Mouse (Mus musculus) embryonic fibroblast, embryonic 13.5 days (primary cell): ENCODE measurements around the gene Tmco4. TPM values are rescaled to one million over a fixed set of nuclear protein-coding genes. Genes with fewer than 3 reads are reported as not detected.
A peak's percentile ranks its signal among the peaks of the same experiment; 100 is the strongest.

ENCODE experiments used
- H3K27ac ChIP-seq: 2 replicates; pipeline ENCODE4 v1.5.1; 2012; ENCODE audit warnings: low read length, control low read depth, inconsistent platforms; ENCODE audit not compliant: insufficient read depth
- H3K4me1 ChIP-seq: 2 replicates; pipeline ENCODE4 v1.6.1; 2011; ENCODE audit warnings: low read length; ENCODE audit not compliant: control insufficient read depth, insufficient read depth
- H3K4me3 ChIP-seq: 2 replicates; pipeline ENCODE4 v1.5.1; 2011; ENCODE audit warnings: mild to moderate bottlenecking, control low read depth, low read length; ENCODE audit not compliant: insufficient read depth
- CTCF ChIP-seq: IDR thresholded peaks from 2 replicates; pipeline ENCODE4 v1.5.1; 2011; ENCODE audit warnings: mild to moderate bottlenecking, control low read depth, low read length, moderate library complexity, borderline replicate concordance; ENCODE audit not compliant: insufficient read depth
- POLR2A ChIP-seq: IDR thresholded peaks from 2 replicates; pipeline ENCODE4 v1.6.1; 2011; ENCODE audit warnings: low read depth, mild to moderate bottlenecking, control low read depth, low read length, moderate library complexity
- polyA plus RNA-seq: library from polyadenylated mRNA; stranded (reverse); fragments of >200 nt; gene quantifications from 2 replicates; pipeline ENCODE4 v1.2.4, GENCODE M21; 2011; ENCODE audit warnings: low read depth; ENCODE audit not compliant: missing spikeins, insufficient read length

Gene Tmco4
- polyA plus RNA-seq, 1 experiment: 14.3 TPM

- no peak within 1 kb of the TSS for H3K27ac ChIP-seq
- peak within 1 kb of the TSS; percentile 26 for H3K4me3 ChIP-seq
- 0 out of 2 replicates have a peak, but pooled peaks cover 2% of the 10 kb centered on the region for H3K4me1 ChIP-seq
- no peak for TF ChIP-seq POLR2A
- no peak for TF ChIP-seq CTCF
Observed at GRCm38 (mm10) chr4:139075041-139075711, 102.5 kb downstream of the Tmco4 start, which contains the start of gene Htr6. TSS of gene Htr6 (minus strand) at chr4:139075570.

- no peak for TF ChIP-seq POLR2A
- TF ChIP-seq CTCF: peak; percentile 15; the same call in 1 of the 2 replicates
- 0 out of 2 replicates have a peak overlapping the region, but pooled peaks have one; percentile 26 for H3K4me3 ChIP-seq
Observed at GRCm38 (mm10) chr4:139075915-139076314, 103.2 kb downstream of the Tmco4 start.

GRCm38 (mm10) chr4:139078313-139078712 is 105.6 kb downstream of the Tmco4 start:
- H3K4me3 ChIP-seq: no peak overlapping the region
- no peak overlapping the region for H3K27ac ChIP-seq
- TF ChIP-seq POLR2A: no peak
- TF ChIP-seq CTCF: peak; percentile 22; the same call in 1 of the 2 replicates
- H3K4me1 ChIP-seq: 0 out of 2 replicates have a peak, but pooled peaks cover 2% of the 10 kb centered on the region

More at GRCm38 (mm10) chr4:139075915-139076314, 103.2 kb downstream of the Tmco4 start:
- Histone ChIP-seq H3K4me1 (0 out of 2 replicates have a peak, but pooled peaks cover 2% of the 10 kb centered on the region), H3K27ac (no peak overlapping the region)

- TF ChIP-seq CTCF (no peak), POLR2A (no peak)
- no peak overlapping the region for H3K4me3 ChIP-seq
- 0 out of 2 replicates have a peak, but pooled peaks cover 2% of the 10 kb centered on the region for H3K4me1 ChIP-seq
- no peak overlapping the region for H3K27ac ChIP-seq
Observed at GRCm38 (mm10) chr4:139078726-139079125, 106.0 kb downstream of the Tmco4 start.

- no peak overlapping the region for H3K4me3 ChIP-seq
- no peak overlapping the region for H3K27ac ChIP-seq
- no peaks in the 10 kb centered on the region for H3K4me1 ChIP-seq
- no peak for TF ChIP-seq POLR2A
- no peak for TF ChIP-seq CTCF
Observed at GRCm38 (mm10) chr4:139079439-139079838, 106.8 kb downstream of the Tmco4 start.

GRCm38 (mm10) chr4:139080259-139080658 is 107.6 kb downstream of the Tmco4 start:
- Histone ChIP-seq H3K27ac (no peak overlapping the region), H3K4me3 (no peak overlapping the region), H3K4me1 (no peaks in the 10 kb centered on the region)
- TF ChIP-seq POLR2A: no peak
- TF ChIP-seq CTCF: no peak

- Histone ChIP-seq H3K4me1 (no peaks in the 10 kb centered on the region), H3K27ac (no peak overlapping the region), H3K4me3 (no peak overlapping the region)
- TF ChIP-seq CTCF (no peak), POLR2A (no peak)
Observed at GRCm38 (mm10) chr4:139081270-139081931, 108.7 kb downstream of the Tmco4 start.

- H3K27ac ChIP-seq: no peak overlapping the region
- TF ChIP-seq POLR2A: no peak
- no peak for TF ChIP-seq CTCF
- H3K4me3 ChIP-seq: no peak overlapping the region
- H3K4me1 ChIP-seq: no peaks in the 10 kb centered on the region
Observed at GRCm38 (mm10) chr4:139082790-139083564, 110.3 kb downstream of the Tmco4 start.

GRCm38 (mm10) chr4:139085337-139085736 is 112.6 kb downstream of the Tmco4 start:
- Histone ChIP-seq H3K4me1 (no peaks in the 10 kb centered on the region; the same call in 1 of the 2 replicates), H3K27ac (no peak overlapping the region), H3K4me3 (no peak overlapping the region)
- TF ChIP-seq CTCF: no peak
- TF ChIP-seq POLR2A: no peak
